Mouse (Mus musculus): Measurements from ENCODE around the gene H2bfm.
A peak's percentile ranks its signal among the peaks of the same experiment; 100 is the strongest.
"Not testable (repeated sequence)": the region's sequence is repeated elsewhere in the genome, so short reads cannot be mapped to it uniquely, and the experiment has no call there.

H2bfm gene

DNA sequence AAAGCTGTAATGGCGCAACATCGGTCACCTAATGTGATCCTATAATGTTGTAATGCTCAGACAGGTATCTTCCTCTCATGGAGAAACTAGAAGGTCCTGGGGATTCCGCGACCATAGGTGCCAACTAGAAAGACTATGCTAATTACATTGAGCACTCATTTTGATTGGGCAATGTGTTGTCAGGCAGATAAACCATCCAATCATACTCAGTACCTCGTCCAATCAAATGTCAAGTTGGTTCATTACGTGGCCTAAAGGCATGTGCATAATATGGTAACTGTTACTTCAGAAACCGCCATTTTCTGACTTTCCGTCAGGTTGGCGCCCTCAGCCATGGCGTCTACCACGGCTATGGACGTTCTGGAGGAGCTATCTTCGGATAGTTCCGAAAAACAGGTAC is at the start of gene H2bfm:
Gene H2bfm, plus strand, starts transcription at position 295 of the 400 bp plus-strand sequence.
- DNase-seq (ENCODE audit: low spot score): no peak

DNA sequence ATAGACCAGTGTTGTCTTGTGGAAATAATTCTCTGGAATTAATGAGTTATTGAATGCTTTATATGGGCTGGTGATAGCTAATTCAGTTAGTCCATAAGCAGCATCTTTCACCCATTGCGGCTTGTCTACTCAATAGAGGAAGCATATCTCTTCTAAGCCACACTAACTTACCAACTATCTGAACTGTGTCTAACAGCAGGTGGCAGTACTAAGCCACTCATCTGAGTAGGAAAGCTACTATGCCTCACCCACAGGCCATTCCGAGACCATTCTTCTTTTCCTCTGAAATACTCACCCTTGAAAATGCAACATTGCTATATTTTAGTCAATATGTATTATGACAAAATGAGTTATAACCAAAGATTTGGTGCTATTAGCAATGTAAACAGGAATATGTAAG is 31.4 kb upstream of the H2bfm start:
- DNase-seq (ENCODE audit: low spot score): no peak

DNA sequence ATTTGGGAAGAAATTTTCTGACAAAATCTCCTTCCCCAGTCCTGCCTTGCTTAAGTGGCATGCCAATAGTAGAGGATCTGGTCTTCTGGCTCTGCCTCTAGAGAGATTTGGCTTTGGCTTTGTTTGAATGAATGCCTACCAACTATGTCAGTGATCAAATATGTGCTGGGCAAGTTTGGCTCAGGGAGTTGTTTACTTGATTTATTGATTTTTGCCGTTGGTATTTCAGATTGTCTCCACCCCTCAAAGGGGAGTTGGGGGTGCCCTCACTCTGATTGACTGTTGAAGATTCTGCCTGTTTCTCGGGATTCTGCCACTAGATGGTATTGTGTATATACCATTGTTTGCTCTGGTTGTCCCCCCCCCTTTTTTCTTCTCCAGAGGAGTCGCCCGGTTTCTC is 22.8 kb upstream of the H2bfm start:
- no peak for DNase-seq (ENCODE audit: low spot score)

DNA sequence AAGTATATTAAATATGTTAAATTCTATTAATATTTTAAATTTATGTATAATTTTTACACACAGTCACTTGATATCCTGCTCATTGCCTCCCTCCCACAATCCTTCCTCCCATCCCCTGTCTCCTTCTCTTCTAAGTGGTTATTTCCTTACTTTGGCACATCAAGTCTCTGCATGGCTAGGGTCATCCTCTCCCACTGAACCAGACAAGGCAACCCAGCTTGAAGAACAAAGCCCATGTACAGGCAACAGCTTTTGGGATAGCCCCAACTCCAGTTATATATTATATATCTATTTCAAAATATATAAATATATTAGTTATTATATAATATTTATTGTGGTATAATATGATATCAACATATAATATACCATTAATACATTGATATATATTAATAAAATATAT is 1.3 kb upstream of the H2bfm start:
- DNase-seq (ENCODE audit: low spot score): no peak

DNA sequence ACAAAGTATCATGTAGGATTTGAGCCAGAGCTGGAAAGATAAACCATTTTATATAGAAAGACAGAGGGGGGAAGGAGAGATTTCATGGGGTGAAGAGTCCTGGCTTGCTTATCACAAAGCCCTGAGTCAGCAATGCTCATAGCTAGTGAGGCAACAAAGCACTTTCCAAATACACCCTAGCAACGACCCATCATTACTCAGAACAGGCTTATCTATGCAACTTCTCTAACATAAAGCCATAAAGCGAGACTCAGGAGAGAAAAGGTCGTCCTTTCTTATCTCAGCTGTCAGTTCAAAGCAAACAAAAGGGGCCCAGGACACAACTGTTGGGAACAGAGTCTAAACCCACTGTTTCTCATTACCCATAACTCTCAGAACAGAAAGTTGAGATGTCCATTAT is 10.9 kb downstream of the H2bfm start:
- peak; percentile 53 for DNase-seq (ENCODE audit: low spot score)

DNA sequence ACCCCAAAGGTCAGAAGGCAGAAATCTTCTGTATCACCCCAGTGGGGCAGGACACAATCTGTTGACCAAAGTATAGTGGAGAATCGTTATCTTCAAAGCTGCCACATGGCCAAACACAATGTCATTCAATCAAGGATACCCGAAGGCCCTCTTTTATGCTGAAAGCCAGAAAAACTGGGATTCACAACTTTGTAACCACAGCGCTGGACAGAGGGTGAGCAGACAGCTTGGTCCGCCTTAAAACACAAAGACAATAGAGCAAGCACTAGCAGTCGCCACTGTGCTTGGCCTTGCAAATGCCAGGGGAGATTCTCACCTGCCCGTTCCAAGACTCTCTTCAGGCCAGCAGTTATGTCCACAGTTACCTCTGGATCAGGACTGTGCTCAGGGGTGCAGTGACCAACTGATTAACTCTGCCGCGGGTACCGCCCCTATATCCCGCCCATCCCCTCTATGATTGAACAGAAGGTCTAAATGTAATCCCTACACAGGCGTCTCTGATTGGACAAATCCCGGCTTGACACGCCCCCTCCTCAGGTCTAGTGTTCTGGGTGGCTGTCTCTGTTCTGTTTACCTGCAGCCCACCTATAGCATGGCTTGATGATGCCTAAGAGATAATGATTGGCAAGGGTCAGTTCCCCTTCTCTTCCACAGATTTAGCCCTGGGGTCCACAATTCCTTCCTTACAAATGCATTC is 30.6 kb downstream of the H2bfm start:
- DNase-seq (ENCODE audit: low spot score): peak; percentile 71

DNA sequence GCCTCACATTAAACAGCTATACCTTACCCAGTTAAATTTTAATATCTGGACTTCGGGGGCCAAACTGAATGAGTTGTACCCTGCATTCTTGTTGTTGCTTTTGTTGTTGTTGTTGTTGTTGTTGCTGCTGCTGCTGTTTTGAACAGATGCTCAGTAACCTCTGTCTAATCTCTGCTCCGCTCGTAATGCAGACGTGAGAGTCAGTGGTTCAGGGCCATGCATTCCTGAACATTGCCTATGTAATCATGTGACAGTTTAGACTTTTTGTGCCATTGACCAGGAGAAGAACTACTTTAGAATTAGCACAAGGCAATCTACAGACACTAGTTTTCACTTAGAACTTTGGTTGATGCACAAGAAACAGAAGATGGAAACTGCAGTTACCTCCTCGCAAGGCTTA is 31.2 kb downstream of the H2bfm start:
- DNase-seq (ENCODE audit: low spot score): not testable (repeated sequence)

DNA sequence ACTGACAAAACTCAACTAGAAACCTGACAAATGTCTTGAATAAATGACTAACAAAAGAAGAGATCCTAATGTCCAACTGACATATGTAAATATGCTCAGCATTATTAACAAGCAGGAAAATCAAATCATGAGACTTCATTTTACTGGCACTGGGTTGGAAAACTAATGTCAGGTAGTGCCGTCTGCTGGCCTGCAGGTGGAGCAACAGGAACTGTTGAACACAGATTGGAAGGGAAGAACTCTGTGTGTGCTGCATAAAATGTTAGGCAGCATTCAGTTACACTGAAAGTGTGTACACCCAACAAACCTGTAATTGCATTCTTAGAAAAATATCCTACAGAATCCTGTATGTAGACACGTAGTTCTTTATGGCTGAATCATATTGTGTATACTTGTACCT is 32.6 kb downstream of the H2bfm start:
- no peak for DNase-seq (ENCODE audit: low spot score)

DNA sequence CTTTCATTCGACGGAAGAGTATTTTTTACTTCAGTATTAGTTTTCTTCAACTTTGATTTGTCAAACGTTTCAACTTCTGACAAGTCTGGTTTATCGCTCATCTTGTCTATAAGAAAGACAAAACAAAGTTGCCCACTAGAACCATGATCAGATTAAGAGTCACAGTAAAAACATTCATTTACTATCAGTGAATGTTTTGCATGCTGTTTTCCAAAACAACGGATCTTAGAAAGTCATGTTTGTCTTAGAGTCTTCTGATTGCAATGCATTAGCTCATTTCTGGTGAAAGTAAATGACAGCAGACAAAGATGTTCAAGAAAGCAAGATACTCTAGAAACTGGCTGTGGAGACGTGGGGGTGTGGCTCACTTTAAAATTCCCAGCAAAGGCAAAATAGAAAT is 48.3 kb downstream of the H2bfm start, which contains the start of gene Tmsb15b2:
Gene Tmsb15b2, minus strand, starts transcription at position 101 of the 400 bp plus-strand sequence.
- DNase-seq (ENCODE audit: low spot score): not testable (repeated sequence)

DNA sequence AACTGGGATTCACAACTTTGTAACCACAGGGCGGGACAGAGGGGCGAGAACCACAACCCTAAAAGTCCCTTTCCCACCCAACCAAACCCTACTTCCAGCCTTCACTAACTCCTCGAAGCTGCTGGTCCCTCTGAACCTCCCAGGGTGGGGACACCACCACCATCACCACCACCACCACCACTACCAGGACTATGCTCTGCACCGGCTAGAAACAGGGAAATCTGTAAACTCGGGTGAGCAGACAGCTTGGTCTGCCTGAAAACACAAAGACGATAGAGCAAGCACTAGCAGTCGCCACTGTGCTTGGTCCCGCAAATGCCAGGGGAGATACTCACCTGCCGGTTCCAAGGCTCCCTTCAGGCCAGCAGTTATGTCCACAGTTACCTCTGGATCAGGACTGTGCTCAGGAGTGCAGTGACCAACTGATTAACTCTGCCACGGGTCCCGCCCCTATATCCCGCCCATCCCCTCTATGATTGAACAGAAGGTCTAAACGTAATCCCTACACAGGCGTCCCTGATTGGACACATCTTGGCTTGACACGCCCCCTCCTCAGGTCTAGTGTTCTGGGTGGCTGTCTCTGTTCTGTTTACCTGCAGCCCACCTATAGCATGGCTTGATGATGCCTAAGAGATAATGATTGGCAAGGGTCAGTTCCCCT is 49.4 kb downstream of the H2bfm start, which contains the start of the genes Tmsb15l and Tmsb15b1:
Gene Tmsb15l, minus strand, starts transcription at position 446 of the 661 bp plus-strand sequence.
Gene Tmsb15b1, minus strand, starts transcription at position 451 of the 661 bp plus-strand sequence.
- peak; percentile 83 for DNase-seq (ENCODE audit: low spot score)
